Mouse (Mus musculus) neural tube, embryonic 11.5 days (tissue): ENCODE results near the gene Rnf220. TPM values are rescaled to one million over a fixed set of nuclear protein-coding genes. Genes with fewer than 3 reads are reported as not detected.

Experiments used
- polyA plus RNA-seq: library from polyadenylated mRNA; unstranded; fragments of >200 nt; fragmentation: Nextera tagmentation; extraction: Ambion mirVana; gene quantifications from 2 replicates; pipeline ENCODE4 v1.2.1, GENCODE M21; 2014

The Rnf220 gene
- polyA plus RNA-seq, 1 experiment from 2014 or later = 76.8 TPM

Other genes with a start within 250 kb of the Rnf220 start
- gene Tmem53, start 245.1 kb downstream of the Rnf220 start, polyA plus RNA-seq = 6.8 and 6.9 TPM in 2 replicates
- 0.43 TPM in 1 of 2 replicates, not detected in the other for gene Armh1, start 244.9 kb downstream of the Rnf220 start, polyA plus RNA-seq
- gene Eri3, start 53.3 kb upstream of the Rnf220 start, polyA plus RNA-seq = 130 and 135 TPM in 2 replicates
- 80.3 and 85.3 TPM in 2 replicates for gene Dmap1, start 185.2 kb upstream of the Rnf220 start, polyA plus RNA-seq
- not detected in 2 replicates for gene Gm12845, start 227.4 kb upstream of the Rnf220 start, polyA plus RNA-seq